Mouse (Mus musculus): ENCODE data around the gene Ubac2.

DNA sequence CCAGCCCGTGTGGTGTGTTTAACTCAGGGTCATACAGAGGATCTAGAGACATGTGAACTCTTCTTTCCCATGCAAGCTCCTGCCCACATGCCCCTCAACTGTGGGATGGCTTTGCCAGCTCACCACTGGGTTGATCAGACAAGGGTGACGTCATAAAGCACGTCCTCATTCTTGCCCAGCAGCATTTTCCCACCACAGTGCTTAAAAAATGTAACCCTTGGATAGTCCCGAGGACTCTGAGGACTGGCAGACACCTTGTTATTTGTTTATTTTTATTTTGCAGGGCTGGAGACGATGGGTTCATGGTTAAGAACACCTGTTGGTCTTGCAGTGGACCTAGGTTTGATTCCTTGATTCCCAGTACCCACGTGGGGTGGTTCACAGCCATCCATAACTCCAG, 112.5 kb downstream of the Ubac2 start:
- TF ChIP-seq CTCF (IDR thresholded peaks at IDR 0.05; ENCODE audit: low read depth) (no peak), EP300 (IDR thresholded peaks at IDR 0.05; ENCODE audit: low read depth) (no peak)
